Mouse (Mus musculus) adrenal gland, adult 18-20 months (tissue): ENCODE measurements around the gene 1700017B05Rik. TPM values are rescaled to one million over a fixed set of nuclear protein-coding genes. Genes with fewer than 3 reads are reported as not detected.
"Not testable (repeated sequence)": the region's sequence is repeated elsewhere in the genome, so short reads cannot be mapped to it uniquely, and the experiment has no call there.

ENCODE experiments used
- DNase-seq, 2 experiments: peaks; one replicate each; pipeline ENCODE4 v3.0.0; 2021 to 2022; ENCODE audit warnings: low spot score in 2 of 2
- total RNA-seq, 2 experiments: library from RNA; stranded (reverse); gene quantifications; 1 replicate in 1 of 2; 2 replicates in 1 of 2; pipeline ENCODE4 v1.2.3; 2021

Gene 1700017B05Rik
- total RNA-seq, 2 experiments from 2014 or later: 45.7 to 53.6 TPM

DNA sequence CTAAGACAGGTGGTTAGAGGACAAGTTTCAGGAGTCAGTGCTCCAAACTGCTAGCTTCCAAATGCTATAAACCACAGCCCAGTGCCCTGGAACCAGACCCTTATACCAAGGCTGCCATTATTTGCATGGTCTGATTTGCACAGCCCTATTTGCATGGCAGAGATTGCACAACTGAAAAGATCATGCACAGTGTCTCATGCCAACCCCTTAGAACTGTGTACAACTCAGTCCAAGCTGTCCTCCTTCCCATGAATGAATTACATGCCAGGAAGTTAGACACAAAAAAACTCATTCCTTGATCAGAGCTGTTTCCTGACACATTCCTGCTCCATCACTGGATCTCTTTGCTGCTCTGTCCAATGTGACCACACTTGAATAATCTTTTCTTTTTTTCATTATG lies 39.1 kb downstream of the 1700017B05Rik start:
- no peak for DNase-seq

DNA sequence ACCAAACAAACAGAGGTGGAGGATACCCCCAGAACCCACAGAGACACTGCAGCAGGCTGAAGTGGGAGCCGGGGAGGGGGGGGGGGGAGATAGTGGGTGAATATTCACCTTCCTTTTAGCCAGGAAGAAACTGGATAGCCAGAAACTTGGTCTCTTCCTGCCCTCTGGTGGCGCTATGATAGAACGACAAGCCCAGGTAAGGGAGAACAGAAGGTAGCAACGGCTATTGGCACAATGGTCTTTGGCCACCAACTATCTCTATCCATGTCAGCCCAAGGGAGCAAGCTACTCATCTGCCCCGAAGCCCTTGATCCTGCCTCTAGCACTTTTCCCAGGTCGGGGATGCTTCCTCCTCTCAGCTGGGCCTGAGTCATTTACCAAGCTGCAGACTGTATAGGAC lies 42.1 kb downstream of the 1700017B05Rik start:
- no peak for DNase-seq

GRCm38 (mm10) chr9:57219511-57219910 lies 42.9 kb downstream of the 1700017B05Rik start:
- no peak for DNase-seq

DNA sequence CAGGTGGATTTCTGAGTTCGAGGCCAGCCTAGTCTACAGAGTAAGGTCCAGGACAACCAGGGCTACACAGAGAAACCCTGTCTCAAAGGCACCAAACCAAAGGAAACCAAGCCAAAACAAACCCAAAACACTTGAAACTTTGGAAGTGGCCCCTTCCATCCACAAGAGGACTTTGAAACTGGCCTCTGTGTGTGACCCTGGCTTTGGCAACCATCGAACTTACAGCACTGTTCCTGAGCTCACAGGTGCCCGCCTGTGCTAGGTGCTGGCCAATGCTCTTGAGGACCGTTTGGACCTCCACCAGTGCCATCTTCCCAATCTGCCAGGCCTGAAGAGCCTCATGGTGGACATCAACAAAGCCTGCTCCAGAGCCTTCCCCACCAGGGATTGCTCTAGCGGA lies 43.6 kb downstream of the 1700017B05Rik start:
- DNase-seq: no peak

GRCm38 (mm10) chr9:57217220-57217619 lies 45.2 kb downstream of the 1700017B05Rik start:
- DNase-seq: no peak

- DNase-seq: no peak
Observed at GRCm38 (mm10) chr9:57214500-57214899, 47.9 kb downstream of the 1700017B05Rik start.

- DNase-seq: no peak
Observed at GRCm38 (mm10) chr9:57212448-57213222, 49.8 kb downstream of the 1700017B05Rik start.

GRCm38 (mm10) chr9:57209316-57209715 lies 53.1 kb downstream of the 1700017B05Rik start:
- peak; percentile 42 to 51 for DNase-seq

- DNase-seq: no peak
Observed at GRCm38 (mm10) chr9:57206896-57207295, 55.5 kb downstream of the 1700017B05Rik start.

DNA sequence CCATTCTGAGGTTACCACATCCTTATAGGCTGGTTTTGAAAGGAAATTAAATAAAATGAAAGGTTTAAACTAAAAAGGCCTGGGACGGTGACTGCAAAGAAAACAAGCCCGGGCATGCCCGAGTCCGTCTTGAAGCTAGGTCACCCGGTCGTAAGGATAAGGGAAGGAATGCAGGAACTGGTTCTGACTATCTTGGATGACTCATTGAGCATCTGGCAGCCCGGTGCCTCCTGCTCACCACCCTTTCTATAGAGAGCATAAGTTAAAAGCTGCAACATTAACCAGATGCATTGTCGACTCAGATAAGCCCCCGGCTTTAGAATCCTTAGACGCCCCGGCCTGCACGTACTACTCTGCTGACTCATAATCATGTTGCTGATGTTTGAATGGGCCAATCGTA lies 58.8 kb downstream of the 1700017B05Rik start:
- not testable (repeated sequence) for DNase-seq

Other genes with a start within 250 kb of the 1700017B05Rik start
- 10 to 100 TPM; 32.5 to 39.2 TPM for gene Sin3a, start 190.6 kb downstream of the 1700017B05Rik start, total RNA-seq
- 100 to 1,000 TPM; 108 to 151 TPM for gene Man2c1, start 131.9 kb downstream of the 1700017B05Rik start, total RNA-seq
- gene Neil1, start 114.3 kb downstream of the 1700017B05Rik start, total RNA-seq: 10 to 100 TPM in 1 of 2 experiments, 1 to 10 TPM in 1; 8.2 to 11.1 TPM
- 10 to 100 TPM; 52.3 to 57.6 TPM for gene Commd4, start 104.3 kb downstream of the 1700017B05Rik start, total RNA-seq
- gene Trcg1, start 26.1 kb downstream of the 1700017B05Rik start, total RNA-seq: not detected
- 10 to 100 TPM; 15.0 to 18.0 TPM for gene Ppcdc, start 177.5 kb upstream of the 1700017B05Rik start, total RNA-seq
- gene Scamp5, start 205.4 kb upstream of the 1700017B05Rik start, total RNA-seq: 10 to 100 TPM in 1 of 2 experiments, 1 to 10 TPM in 1; 7.5 to 13.7 TPM
- 1 to 10 TPM; 1.2 to 1.7 TPM for gene Rpp25, start 241.4 kb upstream of the 1700017B05Rik start, total RNA-seq